Mouse (Mus musculus): Measurements from ENCODE around the gene Endod1. TPM values are rescaled to one million over a fixed set of nuclear protein-coding genes. Genes with fewer than 3 reads are reported as not detected.
A peak's percentile ranks its signal among the peaks of the same experiment; 100 is the strongest.
"Not testable (repeated sequence)": the region's sequence is repeated elsewhere in the genome, so short reads cannot be mapped to it uniquely, and the experiment has no call there.

The Endod1 gene
- polyA plus RNA-seq, 1 experiment = 35.0 TPM

GRCm38 (mm10) chr9:14354852-14355251 is 26.5 kb downstream of the Endod1 start:
- TF ChIP-seq CTCF (IDR thresholded peaks at IDR 0.05; ENCODE audit: extremely low read depth, insufficient read depth, insufficient read length, insufficient replicate concordance) (no peak), POLR2A (IDR thresholded peaks at IDR 0.05; ENCODE audit: low read depth, low read length) (no peak)
- Histone ChIP-seq H3K27ac (ENCODE audit: insufficient read depth, low read length) (no peak overlapping the region), H3K27me3 (ENCODE audit: control insufficient read depth, insufficient read depth, low read length) (no peaks in the 10 kb centered on the region), H3K4me1 (ENCODE audit: control insufficient read depth, insufficient read depth, insufficient read length) (no peaks in the 10 kb centered on the region), H3K36me3 (ENCODE audit: control insufficient read depth, insufficient read depth, low read length) (peaks cover 6% of the 10 kb centered on the region; the same call in 1 of the 2 replicates), H3K4me3 (ENCODE audit: extremely low read depth, insufficient read depth, insufficient read length) (no peak overlapping the region)
- 95% methylated on average over 6 of the region's 6 CpGs for WGBS
- DNase-seq (ENCODE audit: low read depth in 1 of 2, low spot score in 2 of 2) = no peak

GRCm38 (mm10) chr9:14352337-14352736 is 29.0 kb downstream of the Endod1 start:
- TF ChIP-seq POLR2A (IDR thresholded peaks at IDR 0.05; ENCODE audit: low read depth, low read length) = no peak
- no peak for TF ChIP-seq CTCF (IDR thresholded peaks at IDR 0.05; ENCODE audit: extremely low read depth, insufficient read depth, insufficient read length, insufficient replicate concordance)
- no peaks in the 10 kb centered on the region for H3K4me1 ChIP-seq (ENCODE audit: control insufficient read depth, insufficient read depth, insufficient read length)
- no peak overlapping the region for H3K4me3 ChIP-seq (ENCODE audit: extremely low read depth, insufficient read depth, insufficient read length)
- no peak overlapping the region for H3K27ac ChIP-seq (ENCODE audit: insufficient read depth, low read length)
- H3K27me3 ChIP-seq (ENCODE audit: control insufficient read depth, insufficient read depth, low read length) = no peaks in the 10 kb centered on the region
- peaks cover 6% of the 10 kb centered on the region; the same call in 1 of the 2 replicates for H3K36me3 ChIP-seq (ENCODE audit: control insufficient read depth, insufficient read depth, low read length)
- no peak for DNase-seq (ENCODE audit: low read depth in 1 of 2, low spot score in 2 of 2)
- 83% methylated on average over 1 of the region's 1 CpGs for WGBS

GRCm38 (mm10) chr9:14350787-14351186 is 30.5 kb downstream of the Endod1 start:
- Histone ChIP-seq H3K4me3 (ENCODE audit: extremely low read depth, insufficient read depth, insufficient read length) (no peak overlapping the region), H3K27me3 (ENCODE audit: control insufficient read depth, insufficient read depth, low read length) (no peaks in the 10 kb centered on the region), H3K27ac (ENCODE audit: insufficient read depth, low read length) (no peak overlapping the region), H3K4me1 (ENCODE audit: control insufficient read depth, insufficient read depth, insufficient read length) (no peaks in the 10 kb centered on the region), H3K36me3 (ENCODE audit: control insufficient read depth, insufficient read depth, low read length) (0 out of 2 replicates have a peak, but pooled peaks cover 1% of the 10 kb centered on the region)
- 52% methylated on average over 2 of the region's 2 CpGs for whole genome bisulfite sequencing
- no peak for DNase-seq (ENCODE audit: low read depth in 1 of 2, low spot score in 2 of 2)
- TF ChIP-seq CTCF (IDR thresholded peaks at IDR 0.05; ENCODE audit: extremely low read depth, insufficient read depth, insufficient read length, insufficient replicate concordance) (no peak), POLR2A (IDR thresholded peaks at IDR 0.05; ENCODE audit: low read depth, low read length) (no peak)

GRCm38 (mm10) chr9:14349380-14349779 is 31.9 kb downstream of the Endod1 start:
- Histone ChIP-seq H3K4me3 (ENCODE audit: extremely low read depth, insufficient read depth, insufficient read length) (no peak overlapping the region), H3K4me1 (ENCODE audit: control insufficient read depth, insufficient read depth, insufficient read length) (no peaks in the 10 kb centered on the region), H3K27ac (ENCODE audit: insufficient read depth, low read length) (no peak overlapping the region), H3K36me3 (ENCODE audit: control insufficient read depth, insufficient read depth, low read length) (0 out of 2 replicates have a peak, but pooled peaks cover 1% of the 10 kb centered on the region), H3K27me3 (ENCODE audit: control insufficient read depth, insufficient read depth, low read length) (no peaks in the 10 kb centered on the region)
- TF ChIP-seq CTCF (IDR thresholded peaks at IDR 0.05; ENCODE audit: extremely low read depth, insufficient read depth, insufficient read length, insufficient replicate concordance) (no peak), POLR2A (IDR thresholded peaks at IDR 0.05; ENCODE audit: low read depth, low read length) (no peak)
- WGBS = 88% methylated on average over 5 of the region's 5 CpGs
- no peak for DNase-seq (ENCODE audit: low read depth in 1 of 2, low spot score in 2 of 2)

GRCm38 (mm10) chr9:14348416-14348815 is 32.9 kb downstream of the Endod1 start:
- Histone ChIP-seq H3K4me3 (ENCODE audit: extremely low read depth, insufficient read depth, insufficient read length) (no peak overlapping the region), H3K27ac (ENCODE audit: insufficient read depth, low read length) (no peak overlapping the region), H3K27me3 (ENCODE audit: control insufficient read depth, insufficient read depth, low read length) (no peaks in the 10 kb centered on the region), H3K4me1 (ENCODE audit: control insufficient read depth, insufficient read depth, insufficient read length) (no peaks in the 10 kb centered on the region), H3K36me3 (ENCODE audit: control insufficient read depth, insufficient read depth, low read length) (no peaks in the 10 kb centered on the region)
- TF ChIP-seq POLR2A (IDR thresholded peaks at IDR 0.05; ENCODE audit: low read depth, low read length) (no peak), CTCF (IDR thresholded peaks at IDR 0.05; ENCODE audit: extremely low read depth, insufficient read depth, insufficient read length, insufficient replicate concordance) (peak; percentile 44; the same call in 1 of the 2 replicates)
- peak in 1 of 2 experiments; percentile 35 for DNase-seq (ENCODE audit: low read depth in 1 of 2, low spot score in 2 of 2)
- WGBS = 65% methylated on average over 4 of the region's 4 CpGs

- H3K4me3 ChIP-seq (ENCODE audit: extremely low read depth, insufficient read depth, insufficient read length); H3K27ac ChIP-seq (ENCODE audit: insufficient read depth, low read length); H3K4me1 ChIP-seq (ENCODE audit: control insufficient read depth, insufficient read depth, insufficient read length); H3K27me3 ChIP-seq (ENCODE audit: control insufficient read depth, insufficient read depth, low read length); DNase-seq (ENCODE audit: low read depth in 1 of 2, low spot score in 2 of 2); H3K36me3 ChIP-seq (ENCODE audit: control insufficient read depth, insufficient read depth, low read length): not testable (repeated sequence)
- 71% methylated on average over 4 of the region's 4 CpGs for WGBS
Observed at GRCm38 (mm10) chr9:14345866-14346265, 35.4 kb downstream of the Endod1 start.

- peak; percentile 46 to 78 for DNase-seq (ENCODE audit: low read depth in 1 of 2, low spot score in 2 of 2)
- 58% methylated on average over 4 of the region's 4 CpGs for WGBS
- TF ChIP-seq POLR2A (IDR thresholded peaks at IDR 0.05; ENCODE audit: low read depth, low read length) (no peak), CTCF (IDR thresholded peaks at IDR 0.05; ENCODE audit: extremely low read depth, insufficient read depth, insufficient read length, insufficient replicate concordance) (peak; percentile 83; the same call in 1 of the 2 replicates)
- no peak overlapping the region for H3K27ac ChIP-seq (ENCODE audit: insufficient read depth, low read length)
- no peaks in the 10 kb centered on the region for H3K36me3 ChIP-seq (ENCODE audit: control insufficient read depth, insufficient read depth, low read length)
- no peak overlapping the region for H3K4me3 ChIP-seq (ENCODE audit: extremely low read depth, insufficient read depth, insufficient read length)
- no peaks in the 10 kb centered on the region for H3K4me1 ChIP-seq (ENCODE audit: control insufficient read depth, insufficient read depth, insufficient read length)
- H3K27me3 ChIP-seq (ENCODE audit: control insufficient read depth, insufficient read depth, low read length) = no peaks in the 10 kb centered on the region
Observed at GRCm38 (mm10) chr9:14342041-14342668, 39.2 kb downstream of the Endod1 start.
